Mouse (Mus musculus) hindbrain, embryonic 16.5 days (tissue): ENCODE results near the gene Btk. TPM values are rescaled to one million over a fixed set of nuclear protein-coding genes. Genes with fewer than 3 reads are reported as not detected.

ENCODE experiments used
- ATAC-seq: fragments of 200-750 bp; cut with Nextera tagmentation; 2 replicates; pipeline ENCODE4 v1.8.0; 2017; ENCODE audit warnings: moderate TSS enrichment, moderate library complexity
- H3K27ac ChIP-seq: fragments of 300-500 bp; sonication (generic); 2 replicates; pipeline ENCODE4 v1.5.1; 2014; ENCODE audit warnings: low read depth, mild to moderate bottlenecking, control low read depth, low read length, moderate library complexity
- H3K27me3 ChIP-seq: fragments of 300-500 bp; sonication (generic); replicated peaks from 2 replicates; pipeline ENCODE4 v1.6.1; 2014; ENCODE audit warnings: low read length; ENCODE audit not compliant: control insufficient read depth, insufficient read depth
- H3K36me3 ChIP-seq: fragments of 300-500 bp; sonication (generic); 2 replicates; pipeline ENCODE4 v1.6.1; 2014; ENCODE audit warnings: mild to moderate bottlenecking, low read length, moderate library complexity, mixed read lengths; ENCODE audit not compliant: control insufficient read depth, insufficient read depth
- H3K4me1 ChIP-seq: fragments of 300-500 bp; sonication (generic); 2 replicates; pipeline ENCODE4 v1.6.1; 2014; ENCODE audit warnings: low read depth, low read length; ENCODE audit not compliant: control insufficient read depth, insufficient read depth
- H3K4me2 ChIP-seq: fragments of 300-500 bp; sonication (generic); 2 replicates; pipeline ENCODE4 v1.6.1; 2014; ENCODE audit warnings: mild to moderate bottlenecking, low read length, control low read depth, moderate library complexity
- H3K4me3 ChIP-seq: fragments of 300-500 bp; sonication (generic); 2 replicates; pipeline ENCODE4 v1.5.1; 2014; ENCODE audit warnings: mild to moderate bottlenecking, low read length, control low read depth, moderate library complexity
- H3K9ac ChIP-seq: fragments of 300-500 bp; sonication (generic); 2 replicates; pipeline ENCODE4 v1.6.1; 2014; ENCODE audit warnings: low read depth, mild to moderate bottlenecking, control low read depth, low read length, moderate library complexity
- H3K9me3 ChIP-seq: fragments of 300-500 bp; sonication (generic); 2 replicates; pipeline ENCODE4 v1.6.1; 2014; ENCODE audit warnings: mild to moderate bottlenecking, low read length, moderate library complexity; ENCODE audit not compliant: control insufficient read depth
- WGBS: fragments of 180-500 bp; shearing (Covaris S2); extraction: QIAGEN DNeasy Blood & Tissue Kit; methylation state at CpG from one replicate; pipeline ENCODE4 v1.1.7; 2014; 5-methylcytosine and 5-hydroxymethylcytosine counted together
- polyA plus RNA-seq: library from polyadenylated mRNA; unstranded; fragments of >200 nt; fragmentation: Nextera tagmentation; extraction: Ambion mirVana; gene quantifications from 2 replicates; pipeline ENCODE4 v1.2.1, GENCODE M21; 2015

Gene Btk
- 0.48 and 0.51 TPM in 2 replicates for polyA plus RNA-seq

- no peak for ATAC-seq
These were observed at the start of gene Btk for GRCm38 (mm10) chrX:134582888-134583669. Gene Btk (minus strand): TSS chrX:134583570.

GRCm38 (mm10) chrX:134632710-134633109 is 49.3 kb upstream of the Btk start:
- Histone ChIP-seq H3K36me3 (no peaks in the 10 kb centered on the region), H3K4me2 (no peak overlapping the region), H3K4me1 (no peaks in the 10 kb centered on the region), H3K4me3 (no peak overlapping the region), H3K27ac (no peak overlapping the region), H3K27me3 (no peaks in the 10 kb centered on the region), H3K9me3 (no peaks in the 10 kb centered on the region), H3K9ac (no peak overlapping the region)
- 96% methylated on average over 5 of the region's 5 CpGs for WGBS
- ATAC-seq: no peak

More at GRCm38 (mm10) chrX:134582888-134583669, at the start of gene Btk:
- Histone ChIP-seq H3K27me3 (no peaks in the 10 kb centered on the region), H3K27ac (no peak within 1 kb of the TSS), H3K36me3 (no peaks in the 10 kb centered on the region), H3K4me2 (no peak within 1 kb of the TSS), H3K4me3 (no peak within 1 kb of the TSS), H3K9me3 (no peaks in the 10 kb centered on the region), H3K4me1 (peaks cover 6% of the 10 kb centered on the region), H3K9ac (no peak within 1 kb of the TSS)
- 84% methylated on average over 11 of the region's 11 CpGs for WGBS

GRCm38 (mm10) chrX:134628200-134628599 is 44.8 kb upstream of the Btk start:
- WGBS: 81% methylated on average over 2 of the region's 2 CpGs
- H3K36me3 ChIP-seq: no peaks in the 10 kb centered on the region
- H3K4me3 ChIP-seq: no peak overlapping the region
- no peaks in the 10 kb centered on the region for H3K4me1 ChIP-seq
- no peak overlapping the region for H3K4me2 ChIP-seq
- no peak overlapping the region for H3K9ac ChIP-seq
- ATAC-seq: no peak
- no peak overlapping the region for H3K27ac ChIP-seq
- H3K27me3 ChIP-seq: no peaks in the 10 kb centered on the region
- no peaks in the 10 kb centered on the region for H3K9me3 ChIP-seq

- no peak overlapping the region for H3K4me3 ChIP-seq
- no peaks in the 10 kb centered on the region for H3K9me3 ChIP-seq
- no peaks in the 10 kb centered on the region for H3K36me3 ChIP-seq
- H3K27ac ChIP-seq: no peak overlapping the region
- ATAC-seq: no peak
- no peak overlapping the region for H3K9ac ChIP-seq
- H3K4me2 ChIP-seq: no peak overlapping the region
- no peaks in the 10 kb centered on the region for H3K27me3 ChIP-seq
- WGBS: 90% methylated on average over 4 of the region's 4 CpGs
- H3K4me1 ChIP-seq: peaks cover 4% of the 10 kb centered on the region
These were observed 40.0 kb upstream of the Btk start for GRCm38 (mm10) chrX:134623350-134623749.

- Histone ChIP-seq H3K27ac (no peak overlapping the region), H3K4me2 (no peak overlapping the region), H3K9ac (no peak overlapping the region), H3K9me3 (no peaks in the 10 kb centered on the region), H3K27me3 (no peaks in the 10 kb centered on the region), H3K4me1 (peaks cover 4% of the 10 kb centered on the region), H3K36me3 (no peaks in the 10 kb centered on the region), H3K4me3 (no peak overlapping the region)
- 77% methylated on average over 3 of the region's 3 CpGs for WGBS
- no peak for ATAC-seq
These were observed 38.3 kb upstream of the Btk start for GRCm38 (mm10) chrX:134621685-134622084.

GRCm38 (mm10) chrX:134620254-134620865 is 37.0 kb upstream of the Btk start:
- H3K4me1 ChIP-seq: peaks cover 4% of the 10 kb centered on the region
- no peaks in the 10 kb centered on the region for H3K27me3 ChIP-seq
- H3K36me3 ChIP-seq: no peaks in the 10 kb centered on the region
- no peak overlapping the region for H3K4me3 ChIP-seq
- no peak overlapping the region for H3K9ac ChIP-seq
- peak overlapping the region; percentile 59 for H3K27ac ChIP-seq
- H3K9me3 ChIP-seq: no peaks in the 10 kb centered on the region
- WGBS: 25% methylated on average over 8 of the region's 8 CpGs
- no peak overlapping the region for H3K4me2 ChIP-seq
- ATAC-seq: peak; percentile 78

- no peak overlapping the region for H3K4me2 ChIP-seq
- no peaks in the 10 kb centered on the region for H3K9me3 ChIP-seq
- no peaks in the 10 kb centered on the region for H3K36me3 ChIP-seq
- peaks cover 4% of the 10 kb centered on the region for H3K4me1 ChIP-seq
- ATAC-seq: peak; percentile 42; the same call in 1 of the 2 replicates
- 31% methylated on average over 9 of the region's 9 CpGs for WGBS
- no peak overlapping the region for H3K4me3 ChIP-seq
- H3K9ac ChIP-seq: 0 out of 2 replicates have a peak overlapping the region, but pooled peaks have one; percentile 27
- peak overlapping the region; percentile 54 for H3K27ac ChIP-seq
- no peaks in the 10 kb centered on the region for H3K27me3 ChIP-seq
These were observed 36.3 kb upstream of the Btk start for GRCm38 (mm10) chrX:134619695-134620094.

GRCm38 (mm10) chrX:134614306-134614705 is 30.9 kb upstream of the Btk start:
- Histone ChIP-seq H3K9me3 (no peaks in the 10 kb centered on the region), H3K4me1 (no peaks in the 10 kb centered on the region), H3K4me3 (no peak overlapping the region), H3K4me2 (no peak overlapping the region), H3K27ac (no peak overlapping the region), H3K27me3 (no peaks in the 10 kb centered on the region), H3K9ac (no peak overlapping the region), H3K36me3 (no peaks in the 10 kb centered on the region)
- WGBS: 59% methylated on average over 2 of the region's 2 CpGs
- ATAC-seq: no peak

GRCm38 (mm10) chrX:134612285-134612959 is 29.1 kb upstream of the Btk start:
- H3K4me2 ChIP-seq: peak overlapping the region; percentile 57
- no peaks in the 10 kb centered on the region for H3K9me3 ChIP-seq
- no peaks in the 10 kb centered on the region for H3K4me1 ChIP-seq
- peak; percentile 90 for ATAC-seq
- no peaks in the 10 kb centered on the region for H3K27me3 ChIP-seq
- WGBS: 19% methylated on average over 15 of the region's 15 CpGs
- peak overlapping the region; percentile 35 for H3K4me3 ChIP-seq
- peak overlapping the region; percentile 78 for H3K27ac ChIP-seq
- peak overlapping the region; percentile 55 for H3K9ac ChIP-seq
- H3K36me3 ChIP-seq: no peaks in the 10 kb centered on the region
